Mouse (Mus musculus): ENCODE measurements around the gene Tbc1d10a. TPM values are rescaled to one million over a fixed set of nuclear protein-coding genes. Genes with fewer than 3 reads are reported as not detected.
"Not testable (repeated sequence)": the region's sequence is repeated elsewhere in the genome, so short reads cannot be mapped to it uniquely, and the experiment has no call there.

The Tbc1d10a gene
- polyA plus RNA-seq, 1 experiment from 2014 or later: 15.6 TPM

DNA sequence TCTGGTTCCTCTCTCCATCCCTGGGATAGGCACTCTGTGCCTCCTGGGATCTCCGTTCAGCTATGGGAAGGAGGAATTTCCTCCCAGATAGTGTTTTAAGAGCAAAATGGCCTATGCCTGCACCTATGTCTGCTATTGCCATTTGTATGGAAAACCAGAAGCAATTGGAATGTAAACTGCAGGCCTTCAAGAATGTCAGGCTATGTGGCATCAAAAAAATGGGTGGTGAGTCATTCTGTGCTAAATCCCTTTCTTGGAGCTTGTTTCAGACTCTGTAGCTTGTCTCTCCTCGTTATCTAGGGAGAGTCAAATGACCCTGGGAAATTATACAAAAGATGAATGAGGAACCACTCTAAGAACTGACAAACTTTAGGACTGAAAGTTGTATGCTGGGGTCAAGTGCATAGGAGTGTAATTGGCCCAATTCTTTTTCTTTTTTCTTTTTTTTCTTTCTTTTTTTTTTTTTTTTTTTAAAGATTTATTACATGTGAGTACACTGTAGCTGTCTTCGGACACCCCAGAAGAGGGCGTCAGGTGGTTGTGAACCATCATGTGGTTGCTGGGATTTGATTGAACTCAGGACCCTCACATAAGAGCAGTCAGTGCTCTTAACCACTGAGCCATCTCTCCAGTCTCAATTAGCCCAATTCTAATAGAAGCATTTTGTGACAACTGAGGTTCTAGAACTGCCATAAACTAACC, 2.2 kb upstream of the Tbc1d10a start:
- WGBS: 62% methylated on average over 4 of the region's 4 CpGs
- Histone ChIP-seq H3K27ac (ENCODE audit: poor library complexity, severe bottlenecking) (no peak overlapping the region), H3K9me3 (replicated peaks) (no peaks in the 10 kb centered on the region), H3K9ac (no peak overlapping the region), H3K27me3 (replicated peaks) (no peaks in the 10 kb centered on the region), H3K4me1 (replicated peaks) (peaks cover 14% of the 10 kb centered on the region), H3K36me3 (peaks cover 37% of the 10 kb centered on the region), H3K4me3 (no peak overlapping the region), H3K4me2 (no peak overlapping the region)
- no peak for ATAC-seq (ENCODE audit: insufficient number of reproducible peaks, low FRiP score)

DNA sequence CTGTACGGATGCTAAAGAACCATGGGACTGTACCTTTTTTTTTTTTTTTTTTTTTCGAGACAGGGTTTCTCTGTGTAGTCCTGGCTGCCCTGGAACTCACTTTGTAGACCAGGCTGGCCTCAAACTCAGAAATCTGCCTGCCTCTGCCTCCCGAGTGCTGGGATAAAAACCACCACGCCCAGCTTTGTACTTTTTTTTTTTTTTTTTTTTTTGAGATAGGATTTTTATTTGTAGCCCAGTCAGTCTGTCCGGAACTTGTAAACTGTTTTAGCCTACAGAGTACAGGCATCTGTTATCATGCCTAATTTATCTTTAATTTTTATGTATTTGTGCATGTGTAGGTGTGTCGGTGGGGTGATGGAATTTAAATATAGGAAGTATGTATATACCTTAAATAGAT, 1.1 kb upstream of the Tbc1d10a start:
- 83% methylated on average over 6 of the region's 6 CpGs for WGBS
- H3K9me3 ChIP-seq (replicated peaks); H3K9ac ChIP-seq; H3K27ac ChIP-seq (ENCODE audit: poor library complexity, severe bottlenecking); H3K27me3 ChIP-seq (replicated peaks); ATAC-seq (ENCODE audit: insufficient number of reproducible peaks, low FRiP score); H3K4me2 ChIP-seq; H3K4me3 ChIP-seq: not testable (repeated sequence)
- Histone ChIP-seq H3K36me3 (peaks cover 26% of the 10 kb centered on the region), H3K4me1 (replicated peaks) (peaks cover 17% of the 10 kb centered on the region)

DNA sequence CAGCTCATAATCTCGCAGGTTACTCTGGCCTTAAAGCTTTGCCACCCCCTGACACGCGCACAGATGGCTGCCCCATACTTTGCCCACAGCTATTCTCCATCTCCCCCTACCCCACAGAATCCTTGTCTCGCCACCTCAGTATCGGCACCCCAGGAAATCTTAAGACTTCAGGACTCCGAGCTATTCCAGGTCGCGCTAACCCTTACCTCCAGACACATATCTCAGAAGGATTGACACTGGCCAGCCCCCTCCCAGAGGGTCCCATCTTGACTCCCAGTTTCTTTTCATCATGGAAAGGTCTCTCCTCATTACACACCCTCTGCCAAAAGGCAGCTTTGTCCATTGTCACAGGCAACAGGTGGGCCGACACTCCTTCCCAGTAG, 720 bp downstream of the Tbc1d10a start:
- Histone ChIP-seq H3K9ac (peak overlapping the region; percentile 96), H3K9me3 (replicated peaks) (no peaks in the 10 kb centered on the region), H3K4me1 (replicated peaks) (peaks cover 33% of the 10 kb centered on the region), H3K4me2 (peak overlapping the region; percentile 97), H3K4me3 (peak overlapping the region; percentile 82), H3K27ac (ENCODE audit: poor library complexity, severe bottlenecking) (no peak overlapping the region), H3K27me3 (replicated peaks) (no peaks in the 10 kb centered on the region), H3K36me3 (peaks cover 8% of the 10 kb centered on the region; the same call in 1 of the 2 replicates)
- ATAC-seq (ENCODE audit: insufficient number of reproducible peaks, low FRiP score): no peak
- whole genome bisulfite sequencing: 12% methylated on average over 9 of the region's 9 CpGs

DNA sequence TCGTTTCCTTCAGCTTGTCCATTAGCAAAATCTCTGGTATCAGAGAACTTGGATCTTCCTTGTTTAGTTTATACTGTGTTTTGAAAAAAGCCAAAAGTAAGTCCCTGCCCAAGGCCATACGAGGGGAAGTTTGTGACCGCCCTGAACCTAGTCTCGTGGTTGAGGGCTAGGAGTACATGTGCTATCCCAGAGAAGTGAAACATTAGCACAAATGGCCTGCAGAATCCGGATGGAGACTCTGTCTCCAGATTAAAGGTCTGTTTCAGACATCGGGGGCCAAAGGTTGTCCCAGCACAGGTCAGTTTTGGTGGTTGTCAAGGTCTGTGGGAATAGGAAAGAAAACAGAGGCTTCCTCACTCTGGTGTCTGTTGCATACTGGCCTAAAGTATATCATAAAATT, 2.6 kb downstream of the Tbc1d10a start:
- H3K4me1 ChIP-seq (replicated peaks): peaks cover 33% of the 10 kb centered on the region

DNA sequence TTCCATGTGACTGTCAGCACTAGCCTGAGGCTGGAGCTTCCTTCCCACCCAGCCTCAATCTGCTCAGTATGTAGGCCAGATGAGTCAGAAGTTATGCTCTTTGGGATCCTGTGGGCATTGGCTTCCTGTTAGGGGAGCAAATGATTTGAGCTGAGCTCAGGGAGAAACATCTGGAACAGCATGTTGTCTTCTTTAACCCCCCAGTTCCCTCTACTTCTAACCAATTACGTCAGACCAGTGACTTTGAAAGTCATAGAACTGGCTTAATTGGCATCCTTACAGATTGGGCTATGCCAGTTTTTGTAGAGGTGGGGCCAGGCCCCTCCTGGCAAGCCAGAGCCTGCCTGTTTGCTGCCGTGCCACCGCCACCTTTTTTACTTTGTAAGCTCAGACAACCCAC, 4.1 kb downstream of the Tbc1d10a start:
- Histone ChIP-seq H3K4me1 (replicated peaks) (peaks cover 33% of the 10 kb centered on the region), H3K9ac (no peak overlapping the region), H3K4me3 (no peak overlapping the region), H3K27me3 (replicated peaks) (no peaks in the 10 kb centered on the region), H3K9me3 (replicated peaks) (no peaks in the 10 kb centered on the region), H3K36me3 (no peaks in the 10 kb centered on the region), H3K4me2 (no peak overlapping the region), H3K27ac (ENCODE audit: poor library complexity, severe bottlenecking) (no peak overlapping the region)
- no peak for ATAC-seq (ENCODE audit: insufficient number of reproducible peaks, low FRiP score)
- WGBS: 78% methylated on average over 3 of the region's 3 CpGs

More for the DNA sequence above, 2.6 kb downstream of the Tbc1d10a start:
- no peak overlapping the region for H3K27ac ChIP-seq (ENCODE audit: poor library complexity, severe bottlenecking)
- no peak overlapping the region for H3K9ac ChIP-seq
- H3K36me3 ChIP-seq: no peaks in the 10 kb centered on the region
- WGBS: 80% methylated on average over 6 of the region's 6 CpGs
- H3K4me2 ChIP-seq: no peak overlapping the region
- no peaks in the 10 kb centered on the region for H3K9me3 ChIP-seq (replicated peaks)
- ATAC-seq (ENCODE audit: insufficient number of reproducible peaks, low FRiP score): no peak
- H3K4me3 ChIP-seq: no peak overlapping the region
- no peaks in the 10 kb centered on the region for H3K27me3 ChIP-seq (replicated peaks)

DNA sequence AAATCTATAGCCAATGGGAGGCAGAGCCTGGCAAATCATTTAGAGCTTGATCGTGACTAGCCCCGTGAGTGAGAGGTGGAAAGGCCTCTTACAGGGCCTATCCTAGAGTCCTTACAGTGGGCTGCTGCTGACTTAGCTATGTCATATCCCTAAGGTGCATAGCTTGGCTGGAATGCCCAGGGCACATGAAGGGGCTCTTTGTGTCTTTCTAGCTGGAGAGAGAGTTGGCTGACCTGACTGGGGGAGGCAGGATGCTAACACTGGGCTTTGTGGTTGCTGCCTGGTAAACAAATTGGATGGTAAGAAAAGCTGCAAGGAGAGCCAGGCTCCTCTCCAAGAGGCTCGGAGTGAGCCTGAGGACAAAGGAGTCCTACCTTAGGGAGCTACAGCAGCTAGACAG, 6.2 kb downstream of the Tbc1d10a start:
- Histone ChIP-seq H3K9ac (no peak overlapping the region), H3K27ac (ENCODE audit: poor library complexity, severe bottlenecking) (no peak overlapping the region), H3K27me3 (replicated peaks) (no peaks in the 10 kb centered on the region), H3K4me2 (no peak overlapping the region), H3K36me3 (no peaks in the 10 kb centered on the region), H3K9me3 (replicated peaks) (no peaks in the 10 kb centered on the region), H3K4me3 (no peak overlapping the region), H3K4me1 (replicated peaks) (peaks cover 24% of the 10 kb centered on the region)
- ATAC-seq (ENCODE audit: insufficient number of reproducible peaks, low FRiP score): no peak
- 82% methylated on average over 3 of the region's 3 CpGs for WGBS

DNA sequence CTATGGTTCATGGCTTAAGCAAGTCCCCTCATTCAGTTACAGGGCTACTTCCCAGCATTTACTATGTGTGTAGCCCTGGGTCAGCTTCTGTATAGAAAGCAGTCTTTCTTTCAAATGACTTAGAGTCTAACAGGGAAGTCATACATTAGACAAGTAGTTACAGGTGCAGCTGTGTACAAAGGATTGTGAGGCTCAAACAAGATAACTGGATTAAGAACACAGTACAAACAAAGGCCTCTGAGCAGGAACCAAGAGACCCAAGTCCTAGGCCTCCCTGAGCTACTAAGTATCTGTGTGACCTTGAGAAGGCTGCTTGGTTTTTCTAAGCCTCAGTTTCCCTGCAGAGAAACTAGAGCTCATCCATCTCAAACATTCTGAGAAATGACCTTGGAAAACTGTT, 6.8 kb downstream of the Tbc1d10a start:
- H3K9ac ChIP-seq: no peak overlapping the region
- no peak for ATAC-seq (ENCODE audit: insufficient number of reproducible peaks, low FRiP score)
- H3K4me1 ChIP-seq (replicated peaks): peaks cover 19% of the 10 kb centered on the region
- H3K27me3 ChIP-seq (replicated peaks): no peaks in the 10 kb centered on the region
- no peaks in the 10 kb centered on the region for H3K36me3 ChIP-seq
- H3K4me3 ChIP-seq: no peak overlapping the region
- no peaks in the 10 kb centered on the region for H3K9me3 ChIP-seq (replicated peaks)
- H3K4me2 ChIP-seq: no peak overlapping the region
- H3K27ac ChIP-seq (ENCODE audit: poor library complexity, severe bottlenecking): no peak overlapping the region

DNA sequence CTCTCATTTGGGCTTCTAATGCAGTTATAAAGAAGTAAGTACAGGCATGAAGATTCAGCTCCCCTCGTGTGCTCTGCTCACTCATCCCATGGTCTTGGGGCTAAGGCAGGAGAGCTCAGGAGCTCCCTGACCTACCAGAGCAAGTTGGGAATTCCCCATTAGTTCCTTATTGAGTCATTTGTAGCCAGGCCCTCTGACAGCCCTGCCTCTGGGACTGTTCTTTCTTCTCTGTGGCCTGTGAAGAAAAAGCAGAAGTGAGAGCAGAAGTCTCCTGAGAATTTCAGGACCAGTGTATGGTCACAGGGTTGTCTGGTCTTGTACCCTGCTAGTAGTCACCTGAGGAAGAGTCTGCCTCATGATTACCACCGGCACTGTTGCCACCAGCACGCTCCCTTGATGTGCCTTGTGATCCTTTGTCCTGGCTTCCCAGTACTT, 9.0 kb downstream of the Tbc1d10a start:
- Histone ChIP-seq H3K4me3 (no peak overlapping the region), H3K4me1 (replicated peaks) (peaks cover 15% of the 10 kb centered on the region), H3K4me2 (no peak overlapping the region), H3K9me3 (replicated peaks) (no peaks in the 10 kb centered on the region), H3K9ac (no peak overlapping the region), H3K36me3 (no peaks in the 10 kb centered on the region), H3K27ac (ENCODE audit: poor library complexity, severe bottlenecking) (no peak overlapping the region), H3K27me3 (replicated peaks) (no peaks in the 10 kb centered on the region)
- 71% methylated on average over 3 of the region's 3 CpGs for WGBS
- no peak for ATAC-seq (ENCODE audit: insufficient number of reproducible peaks, low FRiP score)

DNA sequence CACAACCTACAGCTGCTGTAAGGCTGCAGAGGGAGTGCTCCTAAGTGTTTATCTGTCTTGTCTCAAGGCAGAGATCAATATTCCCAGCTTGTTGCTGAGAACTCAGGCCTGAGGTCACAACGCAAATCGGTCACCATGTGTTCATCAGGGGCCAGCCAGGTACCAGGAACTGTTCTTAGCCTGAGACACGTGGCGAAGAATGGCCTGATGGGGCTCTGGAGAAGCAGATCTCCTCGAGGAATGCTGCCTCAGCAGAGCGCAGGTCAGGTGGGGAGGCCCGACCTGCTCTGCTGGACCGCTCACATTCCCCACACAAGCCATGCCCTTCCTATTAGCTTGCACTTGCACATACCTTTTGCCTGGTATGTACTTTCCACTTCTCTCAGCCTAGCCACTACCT, 10.0 kb downstream of the Tbc1d10a start:
- H3K27ac ChIP-seq (ENCODE audit: poor library complexity, severe bottlenecking): no peak overlapping the region
- no peak overlapping the region for H3K4me3 ChIP-seq
- WGBS: 74% methylated on average over 8 of the region's 8 CpGs
- ATAC-seq (ENCODE audit: insufficient number of reproducible peaks, low FRiP score): no peak
- no peaks in the 10 kb centered on the region for H3K36me3 ChIP-seq
- 0 out of 2 replicates have a peak, but pooled peaks cover 6% of the 10 kb centered on the region for H3K4me1 ChIP-seq (replicated peaks)
- H3K9me3 ChIP-seq (replicated peaks): no peaks in the 10 kb centered on the region
- no peak overlapping the region for H3K9ac ChIP-seq
- no peaks in the 10 kb centered on the region for H3K27me3 ChIP-seq (replicated peaks)
- H3K4me2 ChIP-seq: no peak overlapping the region

DNA sequence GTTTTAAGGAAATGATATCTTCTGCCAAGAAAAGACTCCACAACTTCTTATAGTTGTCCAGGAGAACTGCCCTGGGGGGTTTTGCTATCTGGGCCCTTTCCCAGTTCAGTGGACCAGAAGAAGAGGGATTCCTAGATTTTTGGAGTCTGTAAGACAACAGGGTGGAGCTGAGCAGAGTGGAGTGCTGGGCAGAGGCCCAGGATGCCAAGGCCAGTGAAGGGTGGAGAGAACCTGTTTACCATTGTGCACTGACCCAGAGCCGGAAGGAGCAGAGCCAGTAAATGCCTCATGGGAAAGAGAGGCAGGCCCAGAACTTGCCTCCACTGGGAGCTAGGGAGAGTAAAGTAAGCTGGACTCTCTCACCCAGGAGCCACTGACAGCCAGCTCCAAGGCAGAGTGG, 11.1 kb downstream of the Tbc1d10a start:
- no peaks in the 10 kb centered on the region for H3K27me3 ChIP-seq (replicated peaks)
- 86% methylated on average over 1 of the region's 1 CpGs for whole genome bisulfite sequencing
- H3K4me2 ChIP-seq: no peak overlapping the region
- no peaks in the 10 kb centered on the region for H3K9me3 ChIP-seq (replicated peaks)
- no peak overlapping the region for H3K4me3 ChIP-seq
- no peaks in the 10 kb centered on the region for H3K36me3 ChIP-seq
- H3K27ac ChIP-seq (ENCODE audit: poor library complexity, severe bottlenecking): no peak overlapping the region
- no peak overlapping the region for H3K9ac ChIP-seq
- 0 out of 2 replicates have a peak, but pooled peaks cover 5% of the 10 kb centered on the region for H3K4me1 ChIP-seq (replicated peaks)
- ATAC-seq (ENCODE audit: insufficient number of reproducible peaks, low FRiP score): no peak

DNA sequence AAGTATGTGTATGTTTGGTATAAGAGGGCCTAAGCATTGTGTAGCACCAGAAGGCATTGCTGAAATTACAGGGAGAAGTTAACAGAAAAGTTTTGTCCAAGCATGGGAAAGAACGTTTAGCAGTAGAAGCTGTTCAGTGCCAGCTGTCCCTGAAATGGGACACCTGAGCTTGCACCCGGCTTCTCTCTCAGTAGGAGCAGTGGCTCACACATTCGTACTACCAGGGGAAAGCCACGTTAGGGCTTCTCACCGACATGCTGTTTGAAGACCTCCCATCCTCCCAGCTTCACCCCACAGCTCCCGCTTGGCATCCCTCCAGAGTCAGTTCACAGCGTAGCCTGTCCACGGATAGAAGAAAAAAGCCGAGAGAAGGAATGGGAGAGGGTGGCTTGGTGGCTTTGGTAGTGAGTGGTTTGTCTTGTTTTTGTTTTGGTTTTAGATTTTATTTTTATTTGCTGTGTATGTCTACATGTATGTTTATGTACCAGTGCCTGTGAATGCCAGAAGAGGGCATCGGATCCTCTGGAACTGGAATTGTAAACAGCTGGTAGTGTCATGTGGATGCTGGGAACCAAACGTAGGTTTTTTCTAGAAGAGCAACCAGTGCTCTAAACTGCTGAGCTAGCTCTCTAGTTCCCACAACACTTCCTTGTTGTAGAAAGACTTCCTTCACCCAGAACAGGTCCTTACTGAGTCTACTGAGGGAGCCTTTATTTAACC, 15.6 kb downstream of the Tbc1d10a start:
- H3K27me3 ChIP-seq (replicated peaks): no peaks in the 10 kb centered on the region
- 73% methylated on average over 11 of the region's 11 CpGs for WGBS
- no peak overlapping the region for H3K4me3 ChIP-seq
- ATAC-seq (ENCODE audit: insufficient number of reproducible peaks, low FRiP score): no peak
- no peaks in the 10 kb centered on the region for H3K9me3 ChIP-seq (replicated peaks)
- peaks cover 17% of the 10 kb centered on the region; the same call in 1 of the 2 replicates for H3K36me3 ChIP-seq
- H3K4me2 ChIP-seq: no peak overlapping the region
- H3K27ac ChIP-seq (ENCODE audit: poor library complexity, severe bottlenecking): no peak overlapping the region
- H3K4me1 ChIP-seq (replicated peaks): peaks cover 30% of the 10 kb centered on the region
- H3K9ac ChIP-seq: no peak overlapping the region

Data from heart, embryonic 12.5 days (tissue).